Mouse (Mus musculus) kidney, embryonic 16.5 days (tissue): ENCODE results near the gene Apbb2. TPM values are rescaled to one million over a fixed set of nuclear protein-coding genes. Genes with fewer than 3 reads are reported as not detected.

ENCODE experiments used
- ATAC-seq: fragments of 200-750 bp; cut with Nextera tagmentation; 2 replicates; pipeline ENCODE4 v1.8.0; 2017; ENCODE audit warnings: moderate TSS enrichment; ENCODE audit not compliant: low FRiP score, low TSS enrichment
- H3K27ac ChIP-seq: fragments of 300-500 bp; sonication (generic); 2 replicates; pipeline ENCODE4 v1.5.1; 2014; ENCODE audit warnings: low read length
- H3K27me3 ChIP-seq: fragments of 300-500 bp; sonication (generic); 2 replicates; pipeline ENCODE4 v1.6.1; 2014; ENCODE audit warnings: low read length, control low read depth, mixed read lengths; ENCODE audit not compliant: insufficient read depth
- H3K36me3 ChIP-seq: fragments of 300-500 bp; sonication (generic); 2 replicates; pipeline ENCODE4 v1.6.1; 2014; ENCODE audit warnings: low read length, control low read depth, mixed read lengths; ENCODE audit not compliant: insufficient read depth
- H3K4me1 ChIP-seq: fragments of 300-500 bp; sonication (generic); 2 replicates; pipeline ENCODE4 v1.6.1; 2014; ENCODE audit warnings: low read length, control low read depth, mixed read lengths; ENCODE audit not compliant: insufficient read depth
- H3K4me2 ChIP-seq: fragments of 300-500 bp; sonication (generic); replicated peaks from 2 replicates; pipeline ENCODE4 v1.6.1; 2014; ENCODE audit warnings: low read depth, low read length
- H3K4me3 ChIP-seq: fragments of 300-500 bp; sonication (generic); 2 replicates; pipeline ENCODE4 v1.5.1; 2014; ENCODE audit warnings: mild to moderate bottlenecking, low read length
- H3K9ac ChIP-seq: fragments of 300-500 bp; sonication (generic); replicated peaks from 2 replicates; pipeline ENCODE4 v1.6.1; 2014; ENCODE audit warnings: low read length
- H3K9me3 ChIP-seq: fragments of 300-500 bp; sonication (generic); 2 replicates; pipeline ENCODE4 v1.6.1; 2016; ENCODE audit warnings: low read length, control low read depth
- WGBS: fragments of 180-500 bp; shearing (Covaris S2); extraction: QIAGEN DNeasy Blood & Tissue Kit; methylation state at CpG from one replicate; pipeline ENCODE4 v1.1.7; 2014; 5-methylcytosine and 5-hydroxymethylcytosine counted together
- polyA plus RNA-seq: library from polyadenylated mRNA; unstranded; fragments of >200 nt; fragmentation: Nextera tagmentation; extraction: Ambion mirVana; gene quantifications from 2 replicates; pipeline ENCODE4 v1.2.1, GENCODE M21; 2015

The Apbb2 gene
- polyA plus RNA-seq, 1 experiment from 2014 or later = 62.4 TPM

- H3K36me3 ChIP-seq = no peaks in the 10 kb centered on the region
- peaks cover 16% of the 10 kb centered on the region for H3K4me1 ChIP-seq
- no peak overlapping the region for H3K4me3 ChIP-seq
- H3K9ac ChIP-seq = no peak overlapping the region
- ATAC-seq = no peak
- no peak overlapping the region for H3K27ac ChIP-seq
- no peaks in the 10 kb centered on the region for H3K9me3 ChIP-seq
- H3K27me3 ChIP-seq = no peaks in the 10 kb centered on the region
- 95% methylated on average over 14 of the region's 14 CpGs for WGBS
- no peak overlapping the region for H3K4me2 ChIP-seq
These were observed 84.7 kb downstream of the Apbb2 start for GRCm38 (mm10) chr5:66533711-66534425.

- Histone ChIP-seq H3K27me3 (no peaks in the 10 kb centered on the region), H3K9me3 (no peaks in the 10 kb centered on the region), H3K9ac (no peak overlapping the region), H3K36me3 (no peaks in the 10 kb centered on the region), H3K4me1 (peaks cover 23% of the 10 kb centered on the region), H3K4me2 (no peak overlapping the region), H3K27ac (no peak overlapping the region), H3K4me3 (no peak overlapping the region)
- no peak for ATAC-seq
- 85% methylated on average over 6 of the region's 6 CpGs for WGBS
These were observed 85.8 kb downstream of the Apbb2 start for GRCm38 (mm10) chr5:66532827-66533226.

- Histone ChIP-seq H3K9me3 (no peaks in the 10 kb centered on the region), H3K36me3 (no peaks in the 10 kb centered on the region), H3K4me3 (no peak overlapping the region), H3K4me1 (peaks cover 22% of the 10 kb centered on the region), H3K27ac (no peak overlapping the region), H3K4me2 (no peak overlapping the region), H3K9ac (no peak overlapping the region), H3K27me3 (no peaks in the 10 kb centered on the region)
- no peak for ATAC-seq
- 87% methylated on average over 4 of the region's 4 CpGs for WGBS
These were observed 88.2 kb downstream of the Apbb2 start for GRCm38 (mm10) chr5:66530361-66530760.

DNA sequence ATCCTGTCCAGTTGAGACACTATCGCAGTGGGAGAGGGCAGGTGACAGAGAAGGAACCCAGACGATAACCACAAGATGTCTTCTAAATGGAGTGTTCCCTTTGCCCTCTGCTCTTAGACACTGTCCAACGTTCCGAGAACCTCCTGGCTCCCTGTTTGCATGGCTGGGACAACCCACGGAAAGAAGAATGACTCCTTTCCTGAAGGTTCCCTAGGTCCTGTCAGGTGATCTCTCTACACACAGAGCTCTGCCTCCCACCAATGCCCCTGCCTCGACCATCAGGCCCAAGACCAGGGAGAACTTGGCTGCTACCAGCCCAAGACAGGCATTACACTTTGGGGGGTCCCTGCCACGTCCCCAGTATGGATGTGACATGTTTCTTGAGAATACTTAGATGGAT is 89.0 kb downstream of the Apbb2 start:
- Histone ChIP-seq H3K4me3 (no peak overlapping the region), H3K9me3 (no peaks in the 10 kb centered on the region), H3K4me2 (no peak overlapping the region), H3K36me3 (no peaks in the 10 kb centered on the region), H3K27ac (no peak overlapping the region), H3K9ac (no peak overlapping the region), H3K4me1 (peaks cover 22% of the 10 kb centered on the region), H3K27me3 (no peaks in the 10 kb centered on the region)
- no peak for ATAC-seq
- 84% methylated on average over 7 of the region's 7 CpGs for WGBS

GRCm38 (mm10) chr5:66528567-66528966 is 90.0 kb downstream of the Apbb2 start:
- H3K4me3 ChIP-seq = no peak overlapping the region
- ATAC-seq = 0 out of 2 replicates have a peak, but pooled peaks have one; percentile 16
- no peaks in the 10 kb centered on the region for H3K36me3 ChIP-seq
- WGBS = 23% methylated on average over 7 of the region's 7 CpGs
- H3K9me3 ChIP-seq = no peaks in the 10 kb centered on the region
- H3K4me1 ChIP-seq = peaks cover 28% of the 10 kb centered on the region
- no peaks in the 10 kb centered on the region for H3K27me3 ChIP-seq
- H3K9ac ChIP-seq = no peak overlapping the region
- H3K4me2 ChIP-seq = no peak overlapping the region
- peak overlapping the region; percentile 83; the same call in 1 of the 2 replicates for H3K27ac ChIP-seq

GRCm38 (mm10) chr5:66527090-66527489 is 91.5 kb downstream of the Apbb2 start:
- H3K4me1 ChIP-seq = peaks cover 29% of the 10 kb centered on the region
- H3K4me2 ChIP-seq = peak overlapping the region; percentile 1; the same call in 1 of the 2 replicates
- no peaks in the 10 kb centered on the region for H3K9me3 ChIP-seq
- peak overlapping the region; percentile 83 for H3K27ac ChIP-seq
- no peak overlapping the region for H3K4me3 ChIP-seq
- H3K9ac ChIP-seq = no peak overlapping the region; the same call in 1 of the 2 replicates
- WGBS = 51% methylated on average over 8 of the region's 8 CpGs
- no peaks in the 10 kb centered on the region for H3K27me3 ChIP-seq
- peak; percentile 60; the same call in 1 of the 2 replicates for ATAC-seq
- no peaks in the 10 kb centered on the region for H3K36me3 ChIP-seq

GRCm38 (mm10) chr5:66525002-66525401 is 93.6 kb downstream of the Apbb2 start:
- no peak overlapping the region for H3K4me2 ChIP-seq
- no peaks in the 10 kb centered on the region for H3K36me3 ChIP-seq
- no peak overlapping the region for H3K4me3 ChIP-seq
- H3K4me1 ChIP-seq = peaks cover 29% of the 10 kb centered on the region
- ATAC-seq = no peak
- H3K27me3 ChIP-seq = no peaks in the 10 kb centered on the region
- WGBS = 82% methylated on average over 4 of the region's 4 CpGs
- H3K27ac ChIP-seq = peak overlapping the region; percentile 42; the same call in 1 of the 2 replicates
- no peaks in the 10 kb centered on the region for H3K9me3 ChIP-seq
- no peak overlapping the region for H3K9ac ChIP-seq

DNA sequence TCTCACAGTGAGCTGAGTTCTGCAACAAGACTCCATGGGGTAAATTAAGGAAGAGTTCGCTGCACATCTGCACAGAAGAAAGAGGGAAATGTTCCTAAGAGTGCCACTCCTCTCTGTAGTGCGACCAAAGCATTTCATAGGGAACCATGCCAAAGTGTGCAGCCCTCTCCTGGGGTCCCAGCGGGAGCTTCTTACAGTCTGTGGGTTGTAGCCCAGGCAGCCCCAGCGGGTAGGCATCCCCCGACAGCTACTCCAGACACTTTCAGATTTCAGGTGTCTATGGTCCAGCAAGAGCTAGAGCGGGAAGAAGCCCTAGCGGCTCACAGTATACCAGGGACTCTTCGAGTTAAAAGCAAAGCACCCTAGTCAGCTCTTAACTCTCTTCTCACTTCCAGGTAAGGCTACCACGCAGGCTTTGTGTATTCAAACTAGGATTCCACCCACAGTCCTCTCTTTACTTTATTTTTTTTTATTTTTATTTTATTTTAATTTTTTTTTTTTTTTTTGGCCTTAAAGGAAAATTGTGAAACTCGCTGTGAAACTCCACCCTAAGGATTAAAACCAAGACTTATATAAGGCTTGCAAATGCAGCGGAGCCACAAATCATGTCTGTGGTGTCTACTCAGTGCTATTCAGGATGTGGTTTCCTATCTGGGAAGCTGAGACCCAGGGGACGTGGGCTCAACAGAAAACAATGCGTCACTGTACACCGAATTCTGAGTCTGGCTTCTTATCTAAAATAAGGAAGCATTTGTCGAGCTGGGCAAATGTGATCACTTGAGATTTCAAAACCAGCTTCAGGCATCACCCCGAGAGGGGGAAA is 94.7 kb downstream of the Apbb2 start:
- WGBS = 69% methylated on average over 16 of the region's 16 CpGs
- ATAC-seq = no peak
- H3K27ac ChIP-seq = 0 out of 2 replicates have a peak overlapping the region, but pooled peaks have one; percentile 46

DNA sequence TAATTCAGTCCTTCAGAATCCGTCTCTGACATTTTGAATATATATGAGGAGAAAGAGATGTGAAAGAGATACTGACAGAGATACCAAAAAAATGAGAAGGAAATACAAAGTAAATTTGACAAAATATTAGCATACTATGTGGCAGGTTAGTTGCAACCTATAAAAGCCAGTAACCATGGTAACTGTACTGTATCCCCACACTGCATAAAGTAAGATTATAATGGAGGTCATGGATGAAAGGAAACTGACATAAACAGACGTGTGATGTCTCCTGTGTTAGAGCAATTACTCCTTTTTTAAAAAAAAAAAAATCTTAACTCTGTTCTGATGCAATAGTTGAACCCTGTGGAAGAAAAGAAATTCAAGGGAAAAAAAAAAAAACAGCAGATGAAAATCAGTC is 97.3 kb downstream of the Apbb2 start:
- Histone ChIP-seq H3K4me3 (no peak overlapping the region), H3K9me3 (no peaks in the 10 kb centered on the region), H3K4me1 (peaks cover 19% of the 10 kb centered on the region), H3K27me3 (no peaks in the 10 kb centered on the region), H3K27ac (no peak overlapping the region), H3K4me2 (no peak overlapping the region), H3K36me3 (no peaks in the 10 kb centered on the region), H3K9ac (no peak overlapping the region)
- ATAC-seq = no peak
- WGBS = 68% methylated on average over 2 of the region's 2 CpGs

More for the DNA sequence above, 94.7 kb downstream of the Apbb2 start:
- Histone ChIP-seq H3K36me3 (no peaks in the 10 kb centered on the region), H3K27me3 (no peaks in the 10 kb centered on the region), H3K9ac (no peak overlapping the region), H3K9me3 (no peaks in the 10 kb centered on the region), H3K4me3 (no peak overlapping the region), H3K4me1 (peaks cover 28% of the 10 kb centered on the region), H3K4me2 (peak overlapping the region; percentile 12; the same call in 1 of the 2 replicates)
